Mouse (Mus musculus) kidney, postnatal 4 days (tissue): ENCODE measurements at regions not wholly inside any gene's neighbourhood (a gene's known extent, or its start where the extent isn't known, plus 50 kb on each side); places are given as distances from the start of the nearest gene placed in this dataset.
A peak's percentile ranks its signal among the peaks of the same experiment; 100 is the strongest.

ENCODE experiments used
- DNase-seq, 2 experiments: peaks; one replicate each; pipeline ENCODE4 v3.0.0; 2021; ENCODE audit warnings: mixed read lengths in 2 of 2

- no peak for DNase-seq
These were observed 116.2 kb upstream of the Nectin1 start for GRCm38 (mm10) chr9:43627558-43627957.

GRCm38 (mm10) chr9:43628786-43629185, 115.0 kb upstream of the Nectin1 start:
- peak; percentile 28 to 36 for DNase-seq

- DNase-seq = no peak
These were observed 107.3 kb upstream of the Nectin1 start for GRCm38 (mm10) chr9:43636372-43636965.

GRCm38 (mm10) chr9:43658186-43658585, 85.6 kb upstream of the Nectin1 start:
- DNase-seq = no peak

- no peak for DNase-seq
These were observed 84.5 kb upstream of the Nectin1 start for GRCm38 (mm10) chr9:43659237-43659636.

GRCm38 (mm10) chr9:43660151-43660550, 83.6 kb upstream of the Nectin1 start:
- DNase-seq = no peak

GRCm38 (mm10) chr9:43660896-43661563, 82.8 kb upstream of the Nectin1 start:
- DNase-seq = no peak

- DNase-seq = no peak
These were observed 82.1 kb upstream of the Nectin1 start for GRCm38 (mm10) chr9:43661646-43662045.

- no peak for DNase-seq
These were observed 76.4 kb upstream of the Nectin1 start for GRCm38 (mm10) chr9:43667386-43667785.

- DNase-seq = no peak
These were observed 75.8 kb upstream of the Nectin1 start for GRCm38 (mm10) chr9:43667974-43668373.

- no peak for DNase-seq
These were observed 75.1 kb upstream of the Nectin1 start for GRCm38 (mm10) chr9:43668731-43669130.

- DNase-seq = no peak
These were observed 73.2 kb upstream of the Nectin1 start for GRCm38 (mm10) chr9:43670563-43670962.

- DNase-seq = no peak
These were observed 70.6 kb upstream of the Nectin1 start for GRCm38 (mm10) chr9:43673171-43673680.

- DNase-seq = no peak
These were observed 69.5 kb upstream of the Nectin1 start for GRCm38 (mm10) chr9:43674321-43674720.

GRCm38 (mm10) chr9:43676011-43676410, 67.8 kb upstream of the Nectin1 start:
- no peak for DNase-seq

GRCm38 (mm10) chr9:43679331-43679730, 64.5 kb upstream of the Nectin1 start:
- peak in 1 of 2 experiments; percentile 22 for DNase-seq

GRCm38 (mm10) chr9:43681317-43681716, 62.5 kb upstream of the Nectin1 start:
- DNase-seq = no peak

GRCm38 (mm10) chr9:43682102-43682501, 61.7 kb upstream of the Nectin1 start:
- no peak for DNase-seq

GRCm38 (mm10) chr9:43684596-43684995, 59.2 kb upstream of the Nectin1 start:
- no peak for DNase-seq

GRCm38 (mm10) chr9:43692015-43692414, 51.8 kb upstream of the Nectin1 start:
- DNase-seq = no peak

GRCm38 (mm10) chr9:43692538-43692937, 51.2 kb upstream of the Nectin1 start:
- no peak for DNase-seq
